ENCODE assay signal across 9 mouse cellular contexts in genomic region chr14:76569271-76569961, GRCm38 (mm10). TPM values are rescaled to one million over a fixed set of nuclear protein-coding genes. Genes with fewer than 3 reads are reported as not detected.
DNase-seq lines count a peak whose midpoint lies in the region; ATAC-seq and TF ChIP-seq lines count a peak whose summit lies in the region.
"Had no signal": no experiment of that assay in that cellular context is flagged by ENCODE, and none has a peak within 500 bp of the region (broad histone marks: within the 10 kb centered on the region; RNA-seq: fewer than 3 reads in every experiment).

No protein-coding gene starts in this region.

- WGBS in kidney, embryonic 14.5 days: 24% methylated on average over 9 of the region's 9 CpGs
- 34% methylated on average over 9 of the region's 9 CpGs for WGBS in heart, embryonic 15.5 days
- WGBS in hindbrain, postnatal 0 days: 63% methylated on average over 9 of the region's 9 CpGs
- 67% methylated on average over 9 of the region's 9 CpGs for WGBS in hindbrain, embryonic 14.5 days

- 0 out of 2 replicates have a peak, but pooled peaks cover 15% of the 10 kb centered on the region for H3K4me1 ChIP-seq in kidney, embryonic 14.5 days (ENCODE audit: control insufficient read depth, insufficient read depth, low read length)
- peaks cover 10% of the 10 kb centered on the region for H3K4me1 ChIP-seq in heart, embryonic 15.5 days (replicated peaks)
- H3K4me1 ChIP-seq in hindbrain, postnatal 0 days (ENCODE audit: insufficient read depth, low read length): no peaks in the 10 kb centered on the region
- H3K4me1 ChIP-seq in hindbrain, embryonic 14.5 days (replicated peaks; ENCODE audit: control insufficient read depth, insufficient read depth, low read length): no peaks in the 10 kb centered on the region

- H3K4me3 ChIP-seq in kidney, embryonic 14.5 days (ENCODE audit: low read length): no peak overlapping the region
- H3K4me3 ChIP-seq in heart, embryonic 15.5 days: no peak overlapping the region
- H3K4me3 ChIP-seq in hindbrain, postnatal 0 days (ENCODE audit: low read length): no peak overlapping the region
- H3K4me3 ChIP-seq in hindbrain, embryonic 14.5 days (replicated peaks; ENCODE audit: low read length): no peak overlapping the region

- H3K9me3 ChIP-seq in kidney, embryonic 14.5 days (ENCODE audit: control insufficient read depth, low read length): no peaks in the 10 kb centered on the region
- no peaks in the 10 kb centered on the region for H3K9me3 ChIP-seq in heart, embryonic 15.5 days (replicated peaks)
- H3K9me3 ChIP-seq in hindbrain, postnatal 0 days (ENCODE audit: low read length): no peaks in the 10 kb centered on the region
- no peaks in the 10 kb centered on the region for H3K9me3 ChIP-seq in hindbrain, embryonic 14.5 days (ENCODE audit: control insufficient read depth, low read length)

- H3K9ac ChIP-seq in kidney, embryonic 14.5 days (ENCODE audit: low read depth, low read length): no peak overlapping the region
- H3K9ac ChIP-seq in heart, embryonic 15.5 days: no peak overlapping the region
- no peak overlapping the region for H3K9ac ChIP-seq in hindbrain, postnatal 0 days (replicated peaks; ENCODE audit: low read length)
- no peak overlapping the region for H3K9ac ChIP-seq in hindbrain, embryonic 14.5 days

- no peak overlapping the region for H3K4me2 ChIP-seq in kidney, embryonic 14.5 days (replicated peaks; ENCODE audit: low read depth, low read length)
- peak overlapping the region; percentile 7; the same call in 1 of the 2 replicates for H3K4me2 ChIP-seq in heart, embryonic 15.5 days
- H3K4me2 ChIP-seq in hindbrain, postnatal 0 days (ENCODE audit: low read depth, low read length): no peak overlapping the region
- no peak overlapping the region for H3K4me2 ChIP-seq in hindbrain, embryonic 14.5 days (replicated peaks)

- H3K27me3 ChIP-seq in kidney, embryonic 14.5 days (ENCODE audit: control insufficient read depth, insufficient read depth, low read length): no peaks in the 10 kb centered on the region
- no peaks in the 10 kb centered on the region for H3K27me3 ChIP-seq in heart, embryonic 15.5 days
- no peaks in the 10 kb centered on the region for H3K27me3 ChIP-seq in hindbrain, postnatal 0 days (ENCODE audit: insufficient read depth, low read length)
- H3K27me3 ChIP-seq in hindbrain, embryonic 14.5 days (ENCODE audit: control insufficient read depth, insufficient read depth, low read length): no peaks in the 10 kb centered on the region
- H3K27me3 ChIP-seq: Patski had no signal

- no peaks in the 10 kb centered on the region for H3K36me3 ChIP-seq in kidney, embryonic 14.5 days (ENCODE audit: control insufficient read depth, insufficient read depth, low read length)
- H3K36me3 ChIP-seq in heart, embryonic 15.5 days: no peaks in the 10 kb centered on the region
- no peaks in the 10 kb centered on the region for H3K36me3 ChIP-seq in hindbrain, postnatal 0 days (ENCODE audit: insufficient read depth, low read length)
- H3K36me3 ChIP-seq in hindbrain, embryonic 14.5 days (replicated peaks; ENCODE audit: control insufficient read depth, insufficient read depth): no peaks in the 10 kb centered on the region

- ATAC-seq in kidney, embryonic 14.5 days (ENCODE audit: low FRiP score, low TSS enrichment): peak; percentile 81
- peak; percentile 58; the same call in 1 of the 2 replicates for ATAC-seq in heart, embryonic 15.5 days (replicated peaks; ENCODE audit: insufficient number of reproducible peaks, insufficient read depth, low FRiP score, low read depth)
- peak; percentile 54 for ATAC-seq in megakaryocyte, adult 5-6 weeks (ENCODE audit: poor library complexity, severe bottlenecking)
- ATAC-seq in hindbrain, postnatal 0 days: no peak
- no peak for ATAC-seq in hindbrain, embryonic 14.5 days (ENCODE audit: low FRiP score)
- ATAC-seq: Patski had no signal

- DNase-seq in kidney, adult 9 months: no peak
- peak; percentile 27 for DNase-seq in adipocyte (ENCODE audit: low spot score)
- no peak for DNase-seq in frontal cortex, postnatal 25 days (ENCODE audit: low spot score in 2 of 2)
- no peak for DNase-seq in hindbrain, postnatal 0 days (ENCODE audit: low spot score)
- DNase-seq in hindbrain, embryonic 14.5 days (ENCODE audit: low spot score): no peak

- peak overlapping the region; percentile 77 for H3K27ac ChIP-seq in kidney, embryonic 14.5 days (ENCODE audit: low read depth, low read length)
- H3K27ac ChIP-seq in heart, embryonic 15.5 days: peak overlapping the region; percentile 56
- no peak overlapping the region for H3K27ac ChIP-seq in hindbrain, postnatal 0 days
- H3K27ac ChIP-seq in hindbrain, embryonic 14.5 days: no peak overlapping the region

- no peak for TF ChIP-seq CTCF in hindbrain, postnatal 0 days (IDR thresholded peaks at IDR 0.05; ENCODE audit: low read depth)

RNA-seq across cellular contexts. Expression of gene Serp2, which starts 12.7 kb away (rescaled TPM):
- polyA plus RNA-seq in kidney, embryonic 14.5 days (2014; fragmentation: Nextera tagmentation; extraction: Ambion mirVana): 15.2 and 16.2 TPM in 2 replicates
- 7.1 and 8.2 TPM in 2 replicates for polyA plus RNA-seq in heart, embryonic 15.5 days (2015; fragmentation: Nextera tagmentation; extraction: Ambion mirVana)
- not detected in 2 replicates for total RNA-seq in megakaryocyte, adult 5-6 weeks (2015)
- not detected in 2 replicates for total RNA-seq in megakaryocyte, adult 5-6 weeks (2017)
- total RNA-seq in hindbrain, postnatal 0 days (2014; rRNA removed): 125 and 187 TPM in 2 replicates
- 243 and 245 TPM in 2 replicates for polyA plus RNA-seq in hindbrain, postnatal 0 days (2015; fragmentation: Nextera tagmentation; extraction: Ambion mirVana)
- polyA plus RNA-seq in hindbrain, embryonic 14.5 days (2014; fragmentation: Nextera tagmentation; extraction: Ambion mirVana): 217 and 222 TPM in 2 replicates

Comparison
In these comparisons a context has a peak if more than half of its experiments do, and no peak if none do; other contexts are left out.
1. ATAC-seq: peak in kidney, embryonic 14.5 days (single experiment), heart, embryonic 15.5 days (single experiment) and megakaryocyte, adult 5-6 weeks (single experiment); none in hindbrain, postnatal 0 days (single experiment) and hindbrain, embryonic 14.5 days (single experiment).
2. H3K27ac ChIP-seq: peak in kidney, embryonic 14.5 days (single experiment) and heart, embryonic 15.5 days (single experiment); none in hindbrain, postnatal 0 days (single experiment) and hindbrain, embryonic 14.5 days (single experiment).
3. RNA of gene Serp2, which starts 12.7 kb away (polyA plus RNA-seq): 243 to 245 TPM in hindbrain, postnatal 0 days and 217 to 222 TPM in hindbrain, embryonic 14.5 days; 15.2 to 16.2 TPM in kidney, embryonic 14.5 days and 7.1 to 8.2 TPM in heart, embryonic 15.5 days; every median in the first group is over 10 times any median in the second.